Mouse (Mus musculus) spleen, embryonic (tissue): Measurements from ENCODE around the gene Rpf1.

ENCODE experiments used
- CTCF ChIA-PET: fragments of 350-600 bp; sonication (Branson Sonifier 250); formaldehyde crosslinking; loops from one replicate; lab custom pipeline; 2022; lab: Charles Lee

Gene Rpf1

GRCm38 (mm10) chr3:146500810-146501201 is 20.4 kb downstream of the Rpf1 start:
- CTCF ChIA-PET, result no interaction called here

DNA sequence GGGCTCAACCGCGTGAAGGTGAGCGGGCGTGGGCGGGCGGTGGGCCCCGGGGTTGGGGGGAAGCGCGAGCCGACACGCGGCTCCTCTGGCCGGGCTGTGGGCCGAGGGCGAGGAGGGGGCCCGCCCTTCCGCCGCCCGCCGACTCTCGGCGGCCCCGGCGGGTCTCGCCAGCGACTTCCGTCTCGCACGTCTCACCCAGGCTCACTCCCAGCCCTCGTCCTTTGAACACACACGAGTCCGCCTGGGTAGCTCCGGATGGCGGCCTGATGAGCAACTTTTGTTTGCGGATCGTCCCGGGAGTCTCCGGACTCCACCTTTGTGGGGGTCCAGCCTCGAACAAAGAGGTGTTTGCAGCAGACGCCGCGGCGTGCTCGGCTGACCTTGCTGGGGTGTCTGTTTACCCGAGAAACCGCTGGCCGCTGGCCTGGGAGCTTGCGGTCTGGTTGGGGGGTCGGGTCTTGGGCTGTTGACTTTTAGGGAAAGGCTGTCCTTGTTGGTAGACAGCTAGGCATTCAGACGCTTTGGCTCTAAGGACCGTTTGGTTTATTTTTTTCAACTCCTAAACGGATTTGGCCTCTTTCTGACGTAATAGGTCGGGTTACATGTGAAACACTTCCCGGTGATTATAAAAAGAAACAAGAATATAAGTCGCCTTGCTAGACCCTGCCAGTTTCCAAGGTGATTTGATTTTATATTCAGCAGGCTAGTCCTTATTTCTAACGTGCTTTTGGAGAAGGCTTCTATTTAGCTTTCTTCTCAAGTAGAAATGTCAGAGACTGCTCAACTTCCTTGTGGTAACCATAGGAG is 21.0 kb downstream of the Rpf1 start:
- CTCF ChIA-PET, result no interaction called here

DNA sequence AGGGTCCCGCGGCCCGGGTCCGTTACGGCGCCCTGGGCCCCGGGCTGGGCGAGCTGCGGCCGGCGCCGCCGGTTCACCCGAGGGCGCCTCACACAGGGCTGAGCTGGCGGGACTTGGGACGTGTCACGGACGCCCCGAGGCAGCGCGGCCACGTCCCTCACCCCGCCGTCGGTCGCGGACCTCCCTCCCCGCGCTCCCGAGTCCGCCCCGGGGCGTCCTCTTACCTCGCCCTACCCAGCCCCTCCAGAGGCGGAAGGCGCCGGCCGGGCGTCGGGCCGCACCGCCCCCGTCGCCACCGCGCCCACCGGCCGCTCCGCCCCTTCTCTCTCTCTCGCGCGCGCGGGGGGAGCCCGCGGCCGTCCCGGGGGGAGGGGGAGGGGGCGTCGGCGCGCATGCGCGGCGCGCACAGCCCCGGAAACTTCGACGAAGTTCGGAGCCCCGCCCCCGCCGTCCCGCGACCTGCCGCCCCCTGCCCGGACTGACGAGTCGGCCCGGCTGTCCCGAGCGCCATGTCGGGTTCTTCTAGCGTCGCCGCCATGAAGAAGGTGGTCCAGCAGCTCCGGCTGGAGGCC is 21.7 kb downstream of the Rpf1 start, which contains the start of the genes Spata1 and Gng5:
Spata1 (minus strand) TSS at position 323 of the 572 bp plus-strand sequence.
Gng5 (plus strand) TSS at position 377 of the 572 bp plus-strand sequence.
- CTCF ChIA-PET, result no interaction called here

- CTCF ChIA-PET, result no interaction called here
These were observed 22.2 kb downstream of the Rpf1 start for GRCm38 (mm10) chr3:146498989-146499388.

- CTCF ChIA-PET, result no interaction called here
These were observed 26.3 kb downstream of the Rpf1 start for GRCm38 (mm10) chr3:146494941-146495340.

- CTCF ChIA-PET, result no interaction called here
These were observed 34.8 kb downstream of the Rpf1 start for GRCm38 (mm10) chr3:146486464-146486863.

- CTCF ChIA-PET, result no interaction called here
These were observed 39.2 kb downstream of the Rpf1 start for GRCm38 (mm10) chr3:146482044-146482443.

DNA sequence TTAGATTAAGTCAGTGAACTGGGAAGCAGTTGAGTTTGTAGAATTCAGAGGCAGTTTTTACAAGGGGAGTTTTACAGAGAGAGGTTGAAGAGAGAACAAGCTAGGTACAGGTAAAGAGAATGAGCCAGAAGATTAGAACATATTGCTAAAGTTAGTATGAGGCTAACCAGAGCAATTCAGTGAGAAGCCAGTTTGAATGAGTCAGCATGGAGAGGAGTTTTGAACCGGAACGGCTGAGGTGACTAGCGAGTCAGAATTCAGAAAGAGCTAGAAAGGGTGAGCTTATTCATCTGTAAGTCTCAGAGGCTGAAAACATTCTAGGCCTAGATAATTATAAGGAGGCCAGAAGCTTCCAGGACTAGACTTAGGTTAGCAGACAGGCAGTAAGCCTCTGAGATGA is 46.8 kb downstream of the Rpf1 start:
- CTCF ChIA-PET, result no interaction called here

GRCm38 (mm10) chr3:146473741-146474140 is 47.5 kb downstream of the Rpf1 start:
- CTCF ChIA-PET, result interaction anchor here (0.5 kb wide), 1 partner anchor 357 kb away, joined by 3 read pairs; no protein-coding TSS in a partner anchor

- CTCF ChIA-PET, result interaction anchor here (0.6 to 0.8 kb wide), 3 partner anchors 8 to 312 kb away, joined by 8 to 20 read pairs (median 15); no protein-coding TSS in a partner anchor
These were observed 48.6 kb downstream of the Rpf1 start for GRCm38 (mm10) chr3:146472657-146473056.

- CTCF ChIA-PET, result no interaction called here
These were observed 52.0 kb downstream of the Rpf1 start for GRCm38 (mm10) chr3:146469226-146469625.

DNA sequence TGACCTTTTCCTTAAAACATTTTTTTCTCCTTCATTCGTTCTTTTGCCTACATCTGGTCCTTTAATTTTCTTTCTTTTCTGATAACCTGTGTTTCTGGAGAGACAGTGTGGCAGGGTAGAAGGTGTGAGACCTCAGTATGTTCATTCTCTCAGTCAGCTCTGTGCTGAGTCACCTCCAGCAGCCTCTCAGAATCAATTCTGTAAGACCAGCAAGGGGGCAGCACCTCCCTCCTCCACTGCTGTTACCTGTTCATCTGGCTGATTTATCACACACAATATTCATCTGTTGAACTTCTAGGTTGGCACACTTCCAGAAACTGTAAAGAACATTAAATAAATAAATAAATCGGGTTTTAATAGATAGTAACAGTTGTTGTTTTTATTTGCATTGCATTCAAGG is 58.3 kb downstream of the Rpf1 start:
- CTCF ChIA-PET, result no interaction called here
